Mouse (Mus musculus) ES-E14 (cell line): ENCODE data around the gene Lfng. TPM values are rescaled to one million over a fixed set of nuclear protein-coding genes. Genes with fewer than 3 reads are reported as not detected.

Experiments used
- DNase-seq: peaks from one replicate; pipeline ENCODE4 v3.0.0-alpha.2; 2013; ENCODE audit warnings: low read depth, low spot score
- H3K27ac ChIP-seq: 2 replicates; pipeline ENCODE4 v1.5.1; 2012; ENCODE audit warnings: low read depth, mild to moderate bottlenecking, low read length, moderate library complexity, mixed read lengths; ENCODE audit not compliant: poor library complexity, insufficient read depth, severe bottlenecking
- H3K36me3 ChIP-seq: 2 replicates; pipeline ENCODE4 v1.6.1; 2012; ENCODE audit warnings: mild to moderate bottlenecking, low read length, moderate library complexity, mixed read lengths; ENCODE audit not compliant: control insufficient read depth, poor library complexity, insufficient read depth, severe bottlenecking
- H3K4me1 ChIP-seq, 2 experiments: fragments of 150-350 bp in 1 of 2; sonication (generic) in 1 of 2; 2 replicates each; pipeline ENCODE4 v1.6.1; 2012; ENCODE audit warnings: low read length in 2 of 2, mild to moderate bottlenecking in 1 of 2, mixed read lengths in 1 of 2; ENCODE audit not compliant: control insufficient read depth in 2 of 2, insufficient read depth in 2 of 2, poor library complexity in 1 of 2
- H3K4me3 ChIP-seq, 2 experiments: fragments of 150-350 bp in 1 of 2; sonication (generic) in 1 of 2; 2 replicates each; pipeline ENCODE4 v1.5.1; 2012; ENCODE audit warnings: low read length in 2 of 2, low read depth in 1 of 2, mild to moderate bottlenecking in 1 of 2, mixed read lengths in 1 of 2; ENCODE audit not compliant: insufficient read depth in 1 of 2, poor library complexity in 1 of 2, severe bottlenecking in 1 of 2
- H3K9ac ChIP-seq: 2 replicates; pipeline ENCODE4 v1.6.1; 2012; ENCODE audit warnings: low read depth, mild to moderate bottlenecking, low read length, mixed read lengths; ENCODE audit not compliant: poor library complexity, insufficient read depth, severe bottlenecking
- H3K9me3 ChIP-seq: fragments of 150-350 bp; sonication (generic); 2 replicates; pipeline ENCODE4 v1.6.1; 2012; ENCODE audit warnings: low read depth, mild to moderate bottlenecking, low read length; ENCODE audit not compliant: control insufficient read depth, insufficient read depth
- CHD2 ChIP-seq: IDR thresholded peaks from 2 replicates; pipeline ENCODE4 v1.6.1; 2014; ENCODE audit warnings: mild to moderate bottlenecking, low read depth, low read length, inconsistent platforms
- HCFC1 ChIP-seq: IDR thresholded peaks from 2 replicates; pipeline ENCODE4 v1.6.1; 2012; ENCODE audit warnings: low read length, inconsistent platforms, borderline replicate concordance; ENCODE audit not compliant: insufficient read depth
- MAFK ChIP-seq: IDR thresholded peaks from 2 replicates; pipeline ENCODE4 v1.6.1; 2014; ENCODE audit warnings: mild to moderate bottlenecking, low read depth, low read length, inconsistent platforms; ENCODE audit not compliant: insufficient read depth
- ZC3H11A ChIP-seq: IDR thresholded peaks from 2 replicates; pipeline ENCODE4 v1.6.1; 2012; ENCODE audit warnings: low read depth, mild to moderate bottlenecking, inconsistent platforms, low read length, borderline replicate concordance
- ZNF384 ChIP-seq: IDR thresholded peaks from 2 replicates; pipeline ENCODE4 v1.6.1; 2012; ENCODE audit warnings: low read depth, low read length, inconsistent platforms
- in situ Hi-C, 2 experiments: fragments of 600-800 bp; cut with MboI; formaldehyde crosslinking; loops; one replicate each; pipeline ENCODE4 v1.15.1; 2025; ENCODE audit warnings: low sequenced_read_pairs in 2 of 2, inconsistent platforms in 1 of 2; ENCODE audit not compliant: unreplicated experiment in 2 of 2
- total RNA-seq: library from RNA; depleted of rRNA; stranded (reverse); fragments of 300-350 nt; gene quantifications from 2 replicates; pipeline ENCODE4 v1.2.3, GENCODE M21; 2012

Lfng gene
- total RNA-seq, 1 experiment = 13.3 TPM

- in situ Hi-C loops = no loop called here
Observed at GRCm38 (mm10) chr5:140651231-140651630, 44.1 kb downstream of the Lfng start.

GRCm38 (mm10) chr5:140652587-140652986, 45.5 kb downstream of the Lfng start:
- Histone ChIP-seq H3K4me3 (no peak overlapping the region), H3K27ac (no peak overlapping the region), H3K4me1 (peaks cover 0 to 11% of the 10 kb centered on the region in 2 experiments; a peak in 1 of 4 replicates), H3K9me3 (no peaks in the 10 kb centered on the region), H3K36me3 (no peaks in the 10 kb centered on the region), H3K9ac (no peak overlapping the region)
- in situ Hi-C loops = no loop called here
- TF ChIP-seq HCFC1 (no peak), ZC3H11A (no peak), CHD2 (no peak), MAFK (no peak), ZNF384 (no peak)
- no peak for DNase-seq

More at GRCm38 (mm10) chr5:140651231-140651630, 44.1 kb downstream of the Lfng start:
- Histone ChIP-seq H3K27ac (no peak overlapping the region), H3K9me3 (no peaks in the 10 kb centered on the region), H3K4me3 (no peak overlapping the region), H3K9ac (no peak overlapping the region), H3K36me3 (no peaks in the 10 kb centered on the region), H3K4me1 (peaks cover 0 to 11% of the 10 kb centered on the region in 2 experiments; a peak in 1 of 4 replicates)
- TF ChIP-seq CHD2 (no peak), ZC3H11A (no peak), MAFK (no peak), ZNF384 (no peak), HCFC1 (no peak)
- DNase-seq = no peak

DNA sequence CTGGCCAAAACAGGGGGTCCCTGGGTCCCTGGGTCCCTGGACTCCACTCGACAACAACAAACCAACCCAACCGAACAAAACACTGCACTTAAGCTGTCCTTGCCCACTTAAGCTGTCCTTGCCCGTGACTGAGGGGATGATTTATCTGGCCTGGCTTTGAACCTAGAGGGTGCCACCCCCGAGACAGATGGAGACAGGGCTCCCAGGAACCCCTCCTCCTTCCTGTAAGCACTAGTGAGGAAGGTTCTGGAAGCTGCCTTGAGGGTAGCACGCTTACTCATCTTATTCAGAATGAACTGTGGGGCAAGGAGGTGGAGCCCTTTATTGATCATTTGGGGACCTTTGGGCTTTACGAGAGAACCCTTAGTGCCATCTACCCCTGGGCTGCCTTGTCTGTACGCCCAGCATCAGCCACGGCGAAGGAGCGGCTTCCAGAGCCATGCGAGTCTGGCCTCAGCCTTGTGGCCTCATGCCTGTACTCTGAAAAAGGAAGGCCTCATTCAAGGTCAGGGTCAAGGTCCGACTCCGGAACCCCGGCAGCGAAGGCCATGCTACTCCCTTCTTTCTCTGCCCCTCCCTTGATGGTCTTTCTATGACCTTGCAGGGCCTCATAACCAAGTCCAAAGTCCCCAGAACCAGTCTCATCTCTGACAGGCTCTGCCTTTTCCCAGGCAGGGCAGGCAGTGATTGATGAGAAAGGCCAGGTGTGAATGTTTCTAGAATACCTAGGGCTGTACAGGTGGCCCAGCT, 47.2 kb downstream of the Lfng start:
- no peak overlapping the region for H3K27ac ChIP-seq
- no peak for DNase-seq
- H3K36me3 ChIP-seq = no peaks in the 10 kb centered on the region
- peaks cover 0 to 12% of the 10 kb centered on the region in 2 experiments; a peak in 1 of 4 replicates for H3K4me1 ChIP-seq
- no peaks in the 10 kb centered on the region for H3K9me3 ChIP-seq
- no peak overlapping the region for H3K9ac ChIP-seq
- no peak overlapping the region for H3K4me3 ChIP-seq
- no peak for TF ChIP-seq ZC3H11A
- no peak for TF ChIP-seq MAFK
- TF ChIP-seq HCFC1 = no peak
- no peak for TF ChIP-seq ZNF384
- TF ChIP-seq CHD2 = no peak
- in situ Hi-C loops = no loop called here

- no peak overlapping the region for H3K27ac ChIP-seq
- peaks cover 0 to 15% of the 10 kb centered on the region in 2 experiments; a peak in 2 of 4 replicates for H3K4me1 ChIP-seq
- no peak for DNase-seq
- no peaks in the 10 kb centered on the region for H3K9me3 ChIP-seq
- H3K4me3 ChIP-seq = peak overlapping the region; percentile 9 to 16; a peak in 1 of 4 replicates
- in situ Hi-C loops = no loop called here
- TF ChIP-seq ZC3H11A (no peak), MAFK (no peak), ZNF384 (no peak), CHD2 (no peak), HCFC1 (no peak)
- H3K9ac ChIP-seq = no peak overlapping the region
- H3K36me3 ChIP-seq = no peaks in the 10 kb centered on the region
Observed at GRCm38 (mm10) chr5:140659607-140660272, 52.6 kb downstream of the Lfng start.

DNA sequence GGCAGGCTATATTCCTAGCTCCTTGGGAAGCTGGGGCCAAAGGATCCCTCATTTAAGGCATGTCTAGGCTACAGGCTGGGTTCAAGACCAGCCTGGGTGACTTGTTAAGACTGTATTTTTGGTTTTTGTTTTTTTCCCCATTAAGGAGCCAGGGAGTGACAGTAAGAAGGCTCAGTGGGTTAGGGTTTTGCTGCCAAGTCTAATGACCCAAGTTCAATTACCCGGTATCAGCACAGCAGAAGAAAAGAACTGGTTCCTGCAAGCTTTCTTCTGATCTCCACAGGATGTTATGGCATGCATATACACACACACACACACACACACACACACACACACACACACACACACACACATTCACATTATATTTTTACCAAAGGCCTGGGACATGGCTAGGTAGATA, 53.3 kb downstream of the Lfng start:
- no peaks in the 10 kb centered on the region for H3K9me3 ChIP-seq
- in situ Hi-C loops = no loop called here
- H3K36me3 ChIP-seq = no peaks in the 10 kb centered on the region
- TF ChIP-seq ZNF384 (no peak), HCFC1 (no peak), ZC3H11A (no peak), MAFK (no peak), CHD2 (no peak)
- H3K27ac ChIP-seq = no peak overlapping the region
- no peak overlapping the region for H3K4me3 ChIP-seq
- H3K9ac ChIP-seq = no peak overlapping the region
- peaks cover 0 to 15% of the 10 kb centered on the region in 2 experiments; a peak in 2 of 4 replicates for H3K4me1 ChIP-seq
- no peak for DNase-seq
